Mouse (Mus musculus) embryo, embryonic 11 days (tissue): ENCODE measurements around the gene BC016579.

ENCODE experiments used
- DNase-seq: peaks from one replicate; pipeline ENCODE4 v3.0.0-alpha.2; 2015

BC016579 gene

GRCm38 (mm10) chr16:45640070-45640762 is 13.7 kb downstream of the BC016579 start:
- no peak for DNase-seq

GRCm38 (mm10) chr16:45635826-45636225 is 18.0 kb downstream of the BC016579 start:
- DNase-seq = no peak

- DNase-seq = no peak
Measured at GRCm38 (mm10) chr16:45632420-45632819, 21.4 kb downstream of the BC016579 start.

- peak; percentile 81 for DNase-seq
Measured at GRCm38 (mm10) chr16:45630347-45630960, 23.4 kb downstream of the BC016579 start.

GRCm38 (mm10) chr16:45629497-45630105 is 24.3 kb downstream of the BC016579 start:
- no peak for DNase-seq

- DNase-seq = no peak
Measured at GRCm38 (mm10) chr16:45625342-45625741, 28.5 kb downstream of the BC016579 start.

GRCm38 (mm10) chr16:45624791-45625190 is 29.1 kb downstream of the BC016579 start:
- no peak for DNase-seq

- no peak for DNase-seq
Measured at GRCm38 (mm10) chr16:45623230-45623629, 30.6 kb downstream of the BC016579 start.

GRCm38 (mm10) chr16:45619751-45620375 is 34.0 kb downstream of the BC016579 start:
- no peak for DNase-seq

- DNase-seq = no peak
Measured at GRCm38 (mm10) chr16:45615944-45616343, 37.9 kb downstream of the BC016579 start.

- no peak for DNase-seq
Measured at GRCm38 (mm10) chr16:45613247-45613646, 40.6 kb downstream of the BC016579 start.

GRCm38 (mm10) chr16:45610267-45610666 is 43.6 kb downstream of the BC016579 start, which contains the start of gene Gcsam:
Gcsam (plus strand) TSS chr16:45610380.
- no peak for DNase-seq

GRCm38 (mm10) chr16:45609300-45609699 is 44.6 kb downstream of the BC016579 start:
- peak; percentile 53 for DNase-seq

GRCm38 (mm10) chr16:45608481-45608954 is 45.4 kb downstream of the BC016579 start:
- DNase-seq = peak; percentile 21

- DNase-seq = no peak
Measured at GRCm38 (mm10) chr16:45595494-45595893, 58.4 kb downstream of the BC016579 start.

- DNase-seq = no peak
Measured at GRCm38 (mm10) chr16:45593656-45594055, 60.2 kb downstream of the BC016579 start.

GRCm38 (mm10) chr16:45582512-45582911 is 71.4 kb downstream of the BC016579 start:
- DNase-seq = peak; percentile 39

GRCm38 (mm10) chr16:45579883-45580282 is 74.0 kb downstream of the BC016579 start:
- DNase-seq = no peak
